21 mouse cellular contexts compared by ENCODE assay signal in the genomic region with DNA sequence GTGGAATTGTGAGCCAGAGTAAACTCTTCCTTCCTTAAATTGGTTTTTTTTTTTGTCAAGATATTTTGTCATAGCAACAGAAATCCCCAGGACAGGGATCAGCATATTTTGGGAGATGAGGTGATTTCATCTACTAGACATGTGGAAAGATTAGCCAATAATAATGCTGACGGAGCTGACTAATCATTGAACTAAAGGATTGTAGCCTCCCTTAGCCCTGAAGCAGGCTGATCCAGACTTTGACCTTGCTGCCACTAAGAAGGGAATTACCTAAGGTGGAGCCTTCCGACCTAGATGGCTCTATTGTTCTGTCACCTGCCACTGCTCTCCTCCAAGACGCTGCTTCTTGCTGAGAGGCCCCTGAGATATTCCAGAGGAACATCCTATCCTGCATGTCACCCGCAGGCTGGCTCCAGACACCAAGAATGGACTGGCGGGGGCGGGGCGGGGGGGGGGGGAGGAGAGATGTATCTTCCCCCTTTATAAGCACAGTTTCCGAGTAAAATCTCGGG.
DNase-seq lines count a peak whose midpoint lies in the region; ATAC-seq and TF ChIP-seq lines count a peak whose summit lies in the region.
"Had no signal": no experiment of that assay in that cellular context is flagged by ENCODE, and none has a peak within 500 bp of the region (broad histone marks: within the 10 kb centered on the region; RNA-seq: fewer than 3 reads in every experiment).

No protein-coding gene starts in this region.

- H3K27ac ChIP-seq in kidney, adult 2 months (ENCODE audit: insufficient read depth, low read depth, low read length), result peak overlapping the region; percentile 39; the same call in 1 of the 2 replicates
- no peak overlapping the region for H3K27ac ChIP-seq in kidney, embryonic 16.5 days (ENCODE audit: low read length)
- no peak overlapping the region for H3K27ac ChIP-seq in liver, adult 2 months (replicated peaks; ENCODE audit: insufficient read depth, low read depth, low read length)
- H3K27ac ChIP-seq in liver, embryonic 12.5 days, result no peak overlapping the region
- H3K27ac ChIP-seq in intestine, embryonic 15.5 days, result no peak overlapping the region
- H3K27ac ChIP-seq in layer of hippocampus, adult 2 months, result no peak overlapping the region
- no peak overlapping the region for H3K27ac ChIP-seq in hindbrain, embryonic 14.5 days
- H3K27ac ChIP-seq: embryonic facial prominence, embryonic 10.5 days; forebrain, embryonic 13.5 days; heart, adult 2 months; heart, embryonic 15.5 days; hindbrain, embryonic 13.5 days had no signal

- no peaks in the 10 kb centered on the region for H3K79me2 ChIP-seq in liver, adult 2 months (ENCODE audit: control insufficient read depth, insufficient read depth, low read length)

- WGBS in kidney, adult 2 months, result 63% methylated on average over 9 of the region's 9 CpGs
- 79% methylated on average over 8 of the region's 9 CpGs for WGBS in kidney, embryonic 16.5 days
- WGBS in liver, adult 2 months, result 78% methylated on average over 9 of the region's 9 CpGs
- 64% methylated on average over 8 of the region's 9 CpGs for WGBS in liver, embryonic 12.5 days (ENCODE audit: insufficient replicate concordance)
- 59% methylated on average over 8 of the region's 9 CpGs for WGBS in intestine, embryonic 15.5 days
- WGBS in hindbrain, embryonic 14.5 days, result 76% methylated on average over 9 of the region's 9 CpGs

- H3K4me1 ChIP-seq in kidney, adult 2 months (ENCODE audit: control insufficient read depth, insufficient read depth, low read length), result peaks cover 6% of the 10 kb centered on the region; the same call in 1 of the 2 replicates
- H3K4me1 ChIP-seq in kidney, embryonic 16.5 days (ENCODE audit: insufficient read depth, low read length), result no peaks in the 10 kb centered on the region
- H3K4me1 ChIP-seq in liver, adult 2 months (ENCODE audit: control insufficient read depth, insufficient read depth, low read length), result no peaks in the 10 kb centered on the region
- H3K4me1 ChIP-seq in liver, embryonic 12.5 days, result no peaks in the 10 kb centered on the region
- H3K4me1 ChIP-seq in intestine, embryonic 15.5 days (replicated peaks), result peaks cover 6% of the 10 kb centered on the region; the same call in 1 of the 2 replicates
- 0 out of 2 replicates have a peak, but pooled peaks cover 3% of the 10 kb centered on the region for H3K4me1 ChIP-seq in hindbrain, embryonic 14.5 days (replicated peaks; ENCODE audit: control insufficient read depth, insufficient read depth, low read length)
- H3K4me1 ChIP-seq: heart, embryonic 15.5 days had no signal

- peak; percentile 76 for DNase-seq in kidney, adult 2 months
- DNase-seq in liver, adult 2 months (ENCODE audit: extremely low read depth, low read depth, low spot score), result peak; percentile 15
- no peak for DNase-seq in layer of hippocampus, adult 2 months (ENCODE audit: low spot score in 2 of 2)
- no peak for DNase-seq in hindbrain, embryonic 14.5 days (ENCODE audit: low spot score)
- DNase-seq in right cerebral cortex, postnatal 36 days (ENCODE audit: low spot score in 2 of 2), result no peak
- DNase-seq: adrenal gland, postnatal 10 days; B cell, adult 2 months; cerebellum, adult 11-12 months; cerebellum, postnatal 10 days; forebrain, postnatal 0 days; gastrocnemius, postnatal 14 days; heart, adult 2 months; heart, postnatal 14 days had no signal

- H3K4me2 ChIP-seq in kidney, embryonic 16.5 days (replicated peaks; ENCODE audit: low read depth, low read length), result no peak overlapping the region
- H3K4me2 ChIP-seq in liver, embryonic 12.5 days, result no peak overlapping the region
- no peak overlapping the region for H3K4me2 ChIP-seq in intestine, embryonic 15.5 days (replicated peaks)
- H3K4me2 ChIP-seq in hindbrain, embryonic 14.5 days (replicated peaks), result no peak overlapping the region
- H3K4me2 ChIP-seq: forebrain, embryonic 13.5 days; heart, embryonic 11.5 days; heart, embryonic 15.5 days; hindbrain, embryonic 13.5 days had no signal

- no peaks in the 10 kb centered on the region for H3K9me3 ChIP-seq in kidney, embryonic 16.5 days (ENCODE audit: low read length)
- H3K9me3 ChIP-seq in liver, embryonic 12.5 days (replicated peaks), result no peaks in the 10 kb centered on the region
- H3K9me3 ChIP-seq in intestine, embryonic 15.5 days, result no peaks in the 10 kb centered on the region
- H3K9me3 ChIP-seq in hindbrain, embryonic 14.5 days (ENCODE audit: control insufficient read depth, low read length), result no peaks in the 10 kb centered on the region
- H3K9me3 ChIP-seq: embryonic facial prominence, embryonic 10.5 days; forebrain, embryonic 13.5 days; heart, embryonic 15.5 days; hindbrain, embryonic 13.5 days had no signal

- H3K27me3 ChIP-seq in kidney, adult 2 months (replicated peaks; ENCODE audit: control insufficient read depth, insufficient read depth, low read length), result no peaks in the 10 kb centered on the region
- no peaks in the 10 kb centered on the region for H3K27me3 ChIP-seq in kidney, embryonic 16.5 days (ENCODE audit: insufficient read depth, low read length)
- H3K27me3 ChIP-seq in liver, adult 2 months (ENCODE audit: control insufficient read depth, insufficient read depth, low read length), result no peaks in the 10 kb centered on the region
- no peaks in the 10 kb centered on the region for H3K27me3 ChIP-seq in liver, embryonic 12.5 days (replicated peaks)
- no peaks in the 10 kb centered on the region for H3K27me3 ChIP-seq in intestine, embryonic 15.5 days (replicated peaks)
- no peaks in the 10 kb centered on the region for H3K27me3 ChIP-seq in hindbrain, embryonic 14.5 days (ENCODE audit: control insufficient read depth, insufficient read depth, low read length)
- H3K27me3 ChIP-seq: forebrain, embryonic 13.5 days; heart, embryonic 15.5 days; hindbrain, embryonic 13.5 days had no signal

- H3K36me3 ChIP-seq in kidney, adult 2 months (ENCODE audit: control insufficient read depth, insufficient read depth, low read length), result no peaks in the 10 kb centered on the region
- no peaks in the 10 kb centered on the region for H3K36me3 ChIP-seq in kidney, embryonic 16.5 days (ENCODE audit: insufficient read depth, low read length)
- no peaks in the 10 kb centered on the region for H3K36me3 ChIP-seq in liver, adult 2 months (ENCODE audit: control insufficient read depth, insufficient read depth, low read length)
- no peaks in the 10 kb centered on the region for H3K36me3 ChIP-seq in liver, embryonic 12.5 days
- no peaks in the 10 kb centered on the region for H3K36me3 ChIP-seq in intestine, embryonic 15.5 days
- H3K36me3 ChIP-seq in hindbrain, embryonic 14.5 days (replicated peaks; ENCODE audit: control insufficient read depth, insufficient read depth), result no peaks in the 10 kb centered on the region
- H3K36me3 ChIP-seq: embryonic facial prominence, embryonic 10.5 days; heart, embryonic 15.5 days; hindbrain, embryonic 13.5 days had no signal

- no peak for TF ChIP-seq CTCF in kidney, adult 2 months (conservative IDR thresholded peaks at IDR 0.05; ENCODE audit: insufficient read depth, insufficient read length, low read depth, low read length)
- TF ChIP-seq CTCF in liver, adult 2 months (IDR thresholded peaks at IDR 0.05; ENCODE audit: low read depth, low read length), result no peak
- no peak for TF ChIP-seq CTCF in layer of hippocampus, adult 2 months (conservative IDR thresholded peaks at IDR 0.05)

- ATAC-seq in kidney, embryonic 16.5 days (ENCODE audit: low FRiP score, low TSS enrichment), result no peak
- ATAC-seq in liver, embryonic 12.5 days, result no peak
- ATAC-seq in intestine, embryonic 15.5 days, result peak; percentile 71
- no peak for ATAC-seq in hindbrain, embryonic 14.5 days (ENCODE audit: low FRiP score)
- ATAC-seq: forebrain, embryonic 13.5 days; forebrain, postnatal 0 days had no signal

- H3K9ac ChIP-seq in kidney, embryonic 16.5 days (replicated peaks; ENCODE audit: low read length), result no peak overlapping the region
- H3K9ac ChIP-seq in liver, adult 2 months (ENCODE audit: low read depth, low read length), result no peak overlapping the region
- H3K9ac ChIP-seq in liver, embryonic 12.5 days, result no peak overlapping the region
- no peak overlapping the region for H3K9ac ChIP-seq in intestine, embryonic 15.5 days
- no peak overlapping the region for H3K9ac ChIP-seq in hindbrain, embryonic 14.5 days
- H3K9ac ChIP-seq: forebrain, embryonic 13.5 days; forebrain, postnatal 0 days; heart, embryonic 15.5 days; hindbrain, embryonic 13.5 days had no signal

- no peak for TF ChIP-seq POLR2A in kidney, adult 2 months (IDR thresholded peaks at IDR 0.05; ENCODE audit: low read depth, low read length)
- no peak for TF ChIP-seq POLR2A in liver, adult 2 months (IDR thresholded peaks at IDR 0.05; ENCODE audit: extremely low read depth, insufficient read depth, low read length)

- no peak overlapping the region for H3K4me3 ChIP-seq in kidney, adult 2 months (ENCODE audit: insufficient read depth, low read depth, low read length)
- no peak overlapping the region for H3K4me3 ChIP-seq in kidney, embryonic 16.5 days (ENCODE audit: low read length)
- H3K4me3 ChIP-seq in liver, adult 2 months (ENCODE audit: insufficient read depth, low read depth, low read length), result no peak overlapping the region
- no peak overlapping the region for H3K4me3 ChIP-seq in liver, embryonic 12.5 days
- no peak overlapping the region for H3K4me3 ChIP-seq in intestine, embryonic 15.5 days (replicated peaks)
- no peak overlapping the region for H3K4me3 ChIP-seq in layer of hippocampus, adult 2 months
- H3K4me3 ChIP-seq in hindbrain, embryonic 14.5 days (replicated peaks; ENCODE audit: low read length), result no peak overlapping the region
- H3K4me3 ChIP-seq: embryonic facial prominence, embryonic 10.5 days; forebrain, embryonic 13.5 days; heart, adult 2 months; heart, embryonic 15.5 days; hindbrain, embryonic 13.5 days had no signal

Comparison
In these comparisons a context has a peak if more than half of its experiments do, and no peak if none do; other contexts are left out.
1. DNase-seq: peak in kidney, adult 2 months (single experiment) and liver, adult 2 months (single experiment); none in layer of hippocampus, adult 2 months (0 of 2), hindbrain, embryonic 14.5 days (single experiment) and right cerebral cortex, postnatal 36 days (0 of 2).